Mouse (Mus musculus): ENCODE data around the gene Gm9767. TPM values are rescaled to one million over a fixed set of nuclear protein-coding genes. Genes with fewer than 3 reads are reported as not detected.
A peak's percentile ranks its signal among the peaks of the same experiment; 100 is the strongest.

Gm9767 gene
- 0.55 and 1.4 TPM in 2 replicates for polyA plus RNA-seq (2015; fragmentation: Nextera tagmentation; extraction: Ambion mirVana)

GRCm38 (mm10) chr10:26077671-26078481 is at the start of gene Gm9767:
TSS of gene Gm9767 (plus strand) at chr10:26078255.
- peak; percentile 68 for ATAC-seq (ENCODE audit: low FRiP score, low read depth)
- no peak within 1 kb of the TSS for H3K27ac ChIP-seq
- no peaks in the 10 kb centered on the region for H3K36me3 ChIP-seq
- H3K9ac ChIP-seq, result peak within 1 kb of the TSS; percentile 76
- H3K4me2 ChIP-seq (replicated peaks), result peak within 1 kb of the TSS; percentile 95
- 1% methylated on average over 52 of the region's 52 CpGs for WGBS
- no peaks in the 10 kb centered on the region for H3K9me3 ChIP-seq
- 0 out of 2 replicates have a peak, but pooled peaks cover 3% of the 10 kb centered on the region for H3K4me1 ChIP-seq
- peaks cover 22% of the 10 kb centered on the region for H3K27me3 ChIP-seq
- H3K4me3 ChIP-seq, result peak within 1 kb of the TSS; percentile 69

GRCm38 (mm10) chr10:26034931-26035330 is 43.1 kb upstream of the Gm9767 start:
- H3K4me3 ChIP-seq, result no peak overlapping the region
- H3K9ac ChIP-seq, result no peak overlapping the region
- no peak overlapping the region for H3K27ac ChIP-seq
- H3K4me1 ChIP-seq, result no peaks in the 10 kb centered on the region
- WGBS, result 86% methylated on average over 5 of the region's 5 CpGs
- H3K9me3 ChIP-seq, result no peaks in the 10 kb centered on the region
- no peak overlapping the region for H3K4me2 ChIP-seq (replicated peaks)
- H3K27me3 ChIP-seq, result no peaks in the 10 kb centered on the region
- ATAC-seq (ENCODE audit: low FRiP score, low read depth), result no peak
- no peaks in the 10 kb centered on the region for H3K36me3 ChIP-seq

- Histone ChIP-seq H3K27ac (no peak overlapping the region), H3K4me2 (replicated peaks) (no peak overlapping the region), H3K4me1 (no peaks in the 10 kb centered on the region), H3K9ac (no peak overlapping the region), H3K9me3 (no peaks in the 10 kb centered on the region), H3K4me3 (no peak overlapping the region), H3K36me3 (no peaks in the 10 kb centered on the region), H3K27me3 (no peaks in the 10 kb centered on the region)
- ATAC-seq (ENCODE audit: low FRiP score, low read depth), result no peak
- 70% methylated on average over 2 of the region's 2 CpGs for WGBS
Measured at GRCm38 (mm10) chr10:26051177-26051576, 26.9 kb upstream of the Gm9767 start.

GRCm38 (mm10) chr10:26059662-26060307 is 18.3 kb upstream of the Gm9767 start:
- Histone ChIP-seq H3K9me3 (no peaks in the 10 kb centered on the region), H3K27me3 (no peaks in the 10 kb centered on the region), H3K36me3 (no peaks in the 10 kb centered on the region), H3K4me1 (no peaks in the 10 kb centered on the region), H3K9ac (no peak overlapping the region), H3K4me3 (no peak overlapping the region), H3K27ac (no peak overlapping the region), H3K4me2 (replicated peaks) (no peak overlapping the region)
- no peak for ATAC-seq (ENCODE audit: low FRiP score, low read depth)
- 81% methylated on average over 3 of the region's 3 CpGs for WGBS

- H3K27ac ChIP-seq, result no peak overlapping the region
- no peak for ATAC-seq (ENCODE audit: low FRiP score, low read depth)
- 93% methylated on average over 4 of the region's 4 CpGs for WGBS
- H3K27me3 ChIP-seq, result no peaks in the 10 kb centered on the region
- H3K9ac ChIP-seq, result no peak overlapping the region
- H3K4me2 ChIP-seq (replicated peaks), result no peak overlapping the region
- H3K4me3 ChIP-seq, result no peak overlapping the region
- H3K9me3 ChIP-seq, result no peaks in the 10 kb centered on the region
- no peaks in the 10 kb centered on the region for H3K4me1 ChIP-seq
- H3K36me3 ChIP-seq, result no peaks in the 10 kb centered on the region; the same call in 1 of the 2 replicates
Measured at GRCm38 (mm10) chr10:26063071-26063470, 15.0 kb upstream of the Gm9767 start.

GRCm38 (mm10) chr10:26071986-26072385 is 6.1 kb upstream of the Gm9767 start:
- Histone ChIP-seq H3K36me3 (no peaks in the 10 kb centered on the region; the same call in 1 of the 2 replicates), H3K27me3 (peaks cover 11% of the 10 kb centered on the region), H3K9me3 (no peaks in the 10 kb centered on the region), H3K4me2 (replicated peaks) (no peak overlapping the region), H3K4me1 (no peaks in the 10 kb centered on the region), H3K27ac (no peak overlapping the region), H3K4me3 (no peak overlapping the region), H3K9ac (no peak overlapping the region)
- no peak for ATAC-seq (ENCODE audit: low FRiP score, low read depth)
- 89% methylated on average over 5 of the region's 5 CpGs for WGBS

- Histone ChIP-seq H3K36me3 (no peaks in the 10 kb centered on the region), H3K27me3 (peaks cover 22% of the 10 kb centered on the region), H3K9ac (no peak overlapping the region), H3K4me3 (peak overlapping the region; percentile 11), H3K9me3 (no peaks in the 10 kb centered on the region), H3K4me2 (replicated peaks) (peak overlapping the region; percentile 95), H3K27ac (no peak overlapping the region), H3K4me1 (0 out of 2 replicates have a peak, but pooled peaks cover 3% of the 10 kb centered on the region)
- 78% methylated on average over 9 of the region's 9 CpGs for WGBS
- no peak for ATAC-seq (ENCODE audit: low FRiP score, low read depth)
Measured at GRCm38 (mm10) chr10:26076949-26077348, 1.1 kb upstream of the Gm9767 start.

- 0 out of 2 replicates have a peak, but pooled peaks cover 3% of the 10 kb centered on the region for H3K4me1 ChIP-seq
- H3K27ac ChIP-seq, result no peak within 1 kb of the TSS
- no peaks in the 10 kb centered on the region for H3K36me3 ChIP-seq
- no peaks in the 10 kb centered on the region for H3K9me3 ChIP-seq
- 0% methylated on average over 46 of the region's 46 CpGs for WGBS
- peak within 1 kb of the TSS; percentile 95 for H3K4me2 ChIP-seq (replicated peaks)
- H3K4me3 ChIP-seq, result peak within 1 kb of the TSS; percentile 69
- peak within 1 kb of the TSS; percentile 76 for H3K9ac ChIP-seq
- peak; percentile 86 for ATAC-seq (ENCODE audit: low FRiP score, low read depth)
- H3K27me3 ChIP-seq, result peaks cover 22% of the 10 kb centered on the region
Measured at GRCm38 (mm10) chr10:26078521-26079142, 577 bp downstream of the Gm9767 start, which contains the start of gene Tmem200a. TSS of gene Tmem200a (minus strand) at chr10:26079052.

- H3K27me3 ChIP-seq, result peaks cover 22% of the 10 kb centered on the region
- no peak overlapping the region for H3K27ac ChIP-seq
- WGBS, result 67% methylated on average over 3 of the region's 3 CpGs
- no peak overlapping the region for H3K4me2 ChIP-seq (replicated peaks)
- 0 out of 2 replicates have a peak, but pooled peaks cover 3% of the 10 kb centered on the region for H3K4me1 ChIP-seq
- H3K36me3 ChIP-seq, result no peaks in the 10 kb centered on the region
- H3K9me3 ChIP-seq, result no peaks in the 10 kb centered on the region
- no peak overlapping the region for H3K9ac ChIP-seq
- no peak for ATAC-seq (ENCODE audit: low FRiP score, low read depth)
- H3K4me3 ChIP-seq, result no peak overlapping the region
Measured at GRCm38 (mm10) chr10:26079678-26080077, 1.6 kb downstream of the Gm9767 start.

GRCm38 (mm10) chr10:26082081-26082480 is 4.0 kb downstream of the Gm9767 start:
- H3K9me3 ChIP-seq, result no peaks in the 10 kb centered on the region
- no peaks in the 10 kb centered on the region for H3K36me3 ChIP-seq
- peaks cover 10% of the 10 kb centered on the region; the same call in 1 of the 2 replicates for H3K27me3 ChIP-seq
- no peak overlapping the region for H3K27ac ChIP-seq
- H3K4me3 ChIP-seq, result no peak overlapping the region
- WGBS, result 60% methylated on average over 4 of the region's 4 CpGs
- no peak for ATAC-seq (ENCODE audit: low FRiP score, low read depth)
- H3K4me1 ChIP-seq, result 0 out of 2 replicates have a peak, but pooled peaks cover 3% of the 10 kb centered on the region
- H3K9ac ChIP-seq, result no peak overlapping the region
- H3K4me2 ChIP-seq (replicated peaks), result no peak overlapping the region

- Histone ChIP-seq H3K4me3 (no peak overlapping the region), H3K4me2 (replicated peaks) (no peak overlapping the region), H3K36me3 (no peaks in the 10 kb centered on the region), H3K9ac (no peak overlapping the region), H3K4me1 (no peaks in the 10 kb centered on the region), H3K27ac (no peak overlapping the region), H3K27me3 (no peaks in the 10 kb centered on the region), H3K9me3 (no peaks in the 10 kb centered on the region)
- WGBS, result 73% methylated on average over 3 of the region's 3 CpGs
- no peak for ATAC-seq (ENCODE audit: low FRiP score, low read depth)
Measured at GRCm38 (mm10) chr10:26103330-26103982, 25.4 kb downstream of the Gm9767 start.

All from limb, embryonic 13.5 days (tissue).